Mouse (Mus musculus) cortical plate, adult 2 months (tissue): ENCODE measurements around the gene Xpo5.

Experiments used
- CTCF ChIP-seq: fragments of 200-500 bp; IDR thresholded peaks from 2 replicates; pipeline ENCODE4 v1.5.1; 2011; ENCODE audit warnings: mild to moderate bottlenecking, control low read depth, low read length; ENCODE audit not compliant: insufficient read depth; ENCODE audit errors: extremely low read depth
- POLR2A ChIP-seq: fragments of 200-500 bp; IDR thresholded peaks from 2 replicates; pipeline ENCODE4 v1.6.1; 2011; ENCODE audit warnings: mild to moderate bottlenecking, low read length, control low read depth; ENCODE audit not compliant: insufficient read depth; ENCODE audit errors: extremely low read depth

GRCm38 (mm10) chr17:46265918-46266618, 63.5 kb downstream of the Xpo5 start:
- TF ChIP-seq CTCF (peak; percentile 88), POLR2A (no peak)
